Mouse (Mus musculus) naive thymus-derived CD4-positive, alpha-beta T cell, adult 2 months (primary cell): ENCODE data around the gene Derl2.

Source experiments
- DNase-seq: peaks from one replicate; pipeline ENCODE4 v3.0.0-alpha.2; 2011; ENCODE audit warnings: low read depth

The Derl2 gene

GRCm38 (mm10) chr11:70982030-70982429 is 37.6 kb downstream of the Derl2 start:
- peak; percentile 18 for DNase-seq

GRCm38 (mm10) chr11:70980751-70981510 is 38.7 kb downstream of the Derl2 start:
- DNase-seq = no peak

- DNase-seq = no peak
Measured at GRCm38 (mm10) chr11:70980232-70980631, 39.4 kb downstream of the Derl2 start.

- DNase-seq = no peak
Measured at GRCm38 (mm10) chr11:70977293-70977692, 42.3 kb downstream of the Derl2 start.

GRCm38 (mm10) chr11:70975193-70975592 is 44.4 kb downstream of the Derl2 start:
- no peak for DNase-seq

- peak; percentile 36 for DNase-seq
Measured at GRCm38 (mm10) chr11:70973947-70974346, 45.7 kb downstream of the Derl2 start.

GRCm38 (mm10) chr11:70972586-70972985 is 47.1 kb downstream of the Derl2 start:
- no peak for DNase-seq

GRCm38 (mm10) chr11:70970560-70971540 is 48.8 kb downstream of the Derl2 start:
- DNase-seq = peak; percentile 76

GRCm38 (mm10) chr11:70969821-70970559 is 49.7 kb downstream of the Derl2 start, which contains the start of the genes Nup88 and Rpain:
Gene Nup88, minus strand, starts transcription at chr11:70969973.
Gene Rpain, plus strand, starts transcription at chr11:70970213.
- DNase-seq = peak; percentile 97

GRCm38 (mm10) chr11:70969271-70969794 is 50.3 kb downstream of the Derl2 start:
- DNase-seq = no peak

- no peak for DNase-seq
Measured at GRCm38 (mm10) chr11:70964222-70964907, 55.3 kb downstream of the Derl2 start.

GRCm38 (mm10) chr11:70960786-70961554 is 58.7 kb downstream of the Derl2 start:
- no peak for DNase-seq
